Mouse (Mus musculus) cerebellum, adult 11 months (tissue): ENCODE results near the gene Dlg2.
A peak's percentile ranks its signal among the peaks of the same experiment; 100 is the strongest.

ENCODE experiments used
- DNase-seq: peaks from one replicate; pipeline ENCODE4 v3.0.0; 2022

Dlg2 gene

DNA sequence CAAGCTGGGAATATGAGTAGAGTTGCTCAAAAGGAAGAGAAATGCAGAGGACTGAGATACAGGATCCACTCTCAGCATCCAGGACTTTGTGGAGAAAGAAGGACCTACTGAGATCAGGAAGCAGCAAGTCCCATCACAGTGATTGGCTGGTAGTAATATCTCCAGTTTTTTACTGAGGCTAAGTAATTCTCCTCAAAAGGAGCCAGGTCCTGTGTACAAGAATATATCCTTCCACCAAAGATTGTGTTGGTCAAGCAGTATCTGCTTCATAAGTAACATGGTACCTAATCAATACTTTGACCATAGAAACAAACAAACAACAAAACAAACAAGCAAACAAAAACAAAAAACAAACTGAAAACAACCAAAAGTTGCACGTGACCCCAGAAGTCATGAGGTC is 980.3 kb downstream of the Dlg2 start:
- DNase-seq, result no peak

- DNase-seq, result peak; percentile 44
These were observed 980.7 kb downstream of the Dlg2 start for GRCm38 (mm10) chr7:91457207-91457606.

- DNase-seq, result no peak
These were observed 984.9 kb downstream of the Dlg2 start for GRCm38 (mm10) chr7:91461352-91461751.

- no peak for DNase-seq
These were observed 986.8 kb downstream of the Dlg2 start for GRCm38 (mm10) chr7:91463256-91463655.

GRCm38 (mm10) chr7:91467061-91467460 is 990.6 kb downstream of the Dlg2 start:
- DNase-seq, result no peak

DNA sequence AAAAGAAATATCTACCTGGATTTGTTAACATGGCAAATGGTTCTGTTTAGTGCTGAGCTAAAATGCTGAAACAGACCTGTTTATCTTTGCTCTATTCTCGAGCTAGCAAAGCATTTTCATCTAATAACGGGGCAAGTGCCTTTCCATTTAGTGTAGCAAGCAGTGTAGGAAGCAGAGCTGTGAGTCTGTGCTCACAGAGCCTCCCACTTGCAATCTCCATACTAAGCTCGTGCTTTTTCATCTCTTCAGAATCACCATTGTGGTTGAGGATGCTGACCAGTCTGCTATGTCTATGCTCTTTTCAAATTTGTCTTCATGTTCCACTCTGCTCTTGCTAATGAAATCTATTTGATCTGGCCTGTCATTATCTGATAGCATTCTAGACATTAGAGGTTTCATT is 1002.7 kb downstream of the Dlg2 start:
- no peak for DNase-seq

- no peak for DNase-seq
These were observed 1005.2 kb downstream of the Dlg2 start for GRCm38 (mm10) chr7:91481574-91482197.

DNA sequence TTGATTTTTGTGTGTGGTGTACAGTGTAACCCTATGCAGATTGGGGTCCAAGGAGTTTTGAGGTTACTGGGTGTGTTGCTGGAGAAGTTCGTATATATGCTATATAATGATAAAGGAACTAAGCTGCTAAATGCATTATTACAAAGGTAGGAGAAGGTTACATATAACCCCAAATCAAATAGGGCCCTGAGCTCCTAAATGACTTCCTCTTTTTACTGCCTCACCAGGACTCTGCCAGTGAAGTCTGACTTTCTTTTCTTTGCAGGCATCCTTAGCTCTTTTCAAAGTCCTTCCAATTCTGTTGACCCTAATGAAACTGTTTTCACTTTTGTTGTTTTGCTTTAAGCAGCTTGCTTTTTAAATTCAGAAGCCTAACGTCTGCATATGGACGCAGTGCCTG is 1016.8 kb downstream of the Dlg2 start:
- no peak for DNase-seq

GRCm38 (mm10) chr7:91495526-91495925 is 1019.1 kb downstream of the Dlg2 start:
- DNase-seq, result no peak

- DNase-seq, result no peak
These were observed 1034.6 kb downstream of the Dlg2 start for GRCm38 (mm10) chr7:91511119-91511518.

GRCm38 (mm10) chr7:91514445-91514844 is 1038.0 kb downstream of the Dlg2 start:
- peak; percentile 2 for DNase-seq

GRCm38 (mm10) chr7:91516225-91516624 is 1039.8 kb downstream of the Dlg2 start:
- no peak for DNase-seq

- DNase-seq, result no peak
These were observed 1049.4 kb downstream of the Dlg2 start for GRCm38 (mm10) chr7:91525859-91526258.

GRCm38 (mm10) chr7:91542597-91543285 is 1066.3 kb downstream of the Dlg2 start:
- peak; percentile 20 for DNase-seq

- DNase-seq, result no peak
These were observed 1066.8 kb downstream of the Dlg2 start for GRCm38 (mm10) chr7:91543286-91543650.

DNA sequence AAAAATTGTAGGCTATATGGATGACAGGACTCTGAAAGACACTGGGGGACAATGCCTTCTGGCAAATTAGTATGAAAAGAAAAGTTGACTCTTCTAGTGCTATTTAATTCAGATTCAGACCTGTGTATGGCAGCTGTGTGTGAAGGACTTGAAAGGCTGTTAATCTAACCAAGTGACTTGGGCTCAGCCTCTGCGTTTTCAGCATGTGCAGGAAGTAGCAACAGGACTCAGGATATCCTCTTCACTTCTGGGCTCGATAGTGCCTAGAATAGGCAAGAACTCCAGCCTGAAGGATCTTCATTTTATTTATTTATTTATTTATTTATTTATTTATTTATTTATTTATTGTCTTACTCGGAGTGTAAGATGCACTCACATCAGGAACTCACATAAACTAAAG is 1068.1 kb downstream of the Dlg2 start:
- DNase-seq, result no peak

- DNase-seq, result no peak
These were observed 1072.3 kb downstream of the Dlg2 start for GRCm38 (mm10) chr7:91548796-91549195.

DNA sequence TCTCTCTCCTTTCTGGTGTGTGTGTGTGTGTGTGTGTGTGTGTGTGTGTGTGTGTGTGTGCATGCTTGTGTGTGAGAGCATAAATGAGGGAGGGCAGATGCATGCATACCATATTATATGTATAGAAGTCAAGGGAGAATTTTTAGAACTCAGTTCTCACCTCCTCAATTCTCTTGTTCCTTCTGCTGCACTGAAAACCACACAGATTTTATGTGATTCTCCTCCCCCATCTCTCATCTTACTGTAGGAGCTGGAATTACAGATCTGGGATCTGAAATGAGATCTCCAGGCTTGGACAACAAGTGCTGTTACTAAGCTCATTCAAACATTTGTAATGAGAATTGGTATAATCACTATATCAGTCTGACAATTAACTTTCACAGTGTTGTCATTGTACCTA is 1081.1 kb downstream of the Dlg2 start:
- DNase-seq, result no peak

GRCm38 (mm10) chr7:91567423-91567822 is 1091.0 kb downstream of the Dlg2 start:
- no peak for DNase-seq

- no peak for DNase-seq
These were observed 1094.5 kb downstream of the Dlg2 start for GRCm38 (mm10) chr7:91570969-91571368.

DNA sequence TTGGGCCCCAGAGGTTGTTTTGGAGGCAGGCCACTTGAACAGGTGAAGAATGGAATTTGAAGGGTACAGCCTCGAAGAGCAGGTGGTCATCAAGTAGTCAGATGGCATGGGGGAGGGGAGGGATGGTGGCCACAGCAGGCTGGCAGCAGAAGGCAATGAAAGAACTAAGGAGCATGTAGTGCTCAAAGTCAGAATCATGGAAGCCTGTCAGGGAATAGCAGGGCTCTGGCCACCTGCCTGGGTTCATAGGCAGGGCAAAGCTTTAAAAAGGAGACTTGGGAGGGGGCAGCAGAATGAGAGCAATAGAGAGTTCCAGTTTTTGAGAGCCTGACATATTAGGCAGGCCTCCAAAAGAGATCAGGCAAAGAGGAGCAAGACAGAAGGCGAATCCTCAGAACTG is 1096.2 kb downstream of the Dlg2 start:
- DNase-seq, result peak; percentile 88

DNA sequence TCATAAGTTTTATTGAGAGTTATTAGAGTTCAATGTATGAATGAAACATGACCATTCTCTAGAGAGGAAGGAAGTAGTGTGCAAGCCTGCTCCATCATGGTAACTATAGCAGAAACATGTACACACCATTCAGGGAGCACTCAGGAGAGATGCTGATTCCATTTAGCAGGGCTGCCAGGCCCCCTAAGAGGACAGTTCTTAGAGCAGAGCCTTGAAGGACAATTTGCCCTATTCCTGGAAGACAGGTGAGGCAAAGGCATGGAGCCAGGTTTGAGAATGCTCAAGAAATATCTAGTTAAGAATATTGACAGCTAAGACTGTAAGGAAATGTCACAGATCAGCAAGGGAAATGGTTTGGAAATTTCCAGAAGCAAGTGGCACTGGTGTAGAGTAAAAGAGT is 1096.8 kb downstream of the Dlg2 start:
- no peak for DNase-seq

GRCm38 (mm10) chr7:91576216-91576615 is 1099.7 kb downstream of the Dlg2 start:
- DNase-seq, result peak; percentile 20

- no peak for DNase-seq
These were observed 1105.7 kb downstream of the Dlg2 start for GRCm38 (mm10) chr7:91582203-91582602.

DNA sequence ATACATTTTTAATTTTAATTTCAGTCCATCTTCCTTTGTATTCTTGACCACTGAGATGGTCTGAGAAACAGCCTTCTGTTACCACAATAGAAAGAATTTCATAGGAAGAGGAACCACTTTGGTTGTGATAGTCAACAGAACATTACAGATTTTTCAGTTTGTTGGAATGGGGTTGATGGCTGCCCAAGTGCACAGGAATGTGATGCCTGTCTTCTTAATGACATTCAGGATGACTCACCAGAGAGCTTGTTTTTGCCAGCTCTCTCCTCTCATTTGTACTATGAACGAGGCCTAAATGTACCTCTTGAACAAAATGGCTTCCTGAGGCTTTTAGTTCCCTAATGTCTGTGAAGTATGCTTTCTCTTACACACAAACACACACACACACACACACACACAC is 1107.1 kb downstream of the Dlg2 start:
- DNase-seq, result no peak
